Mouse (Mus musculus): ENCODE results near the gene Cyp2c69. TPM values are rescaled to one million over a fixed set of nuclear protein-coding genes. Genes with fewer than 3 reads are reported as not detected.
"Not testable (repeated sequence)": the region's sequence is repeated elsewhere in the genome, so short reads cannot be mapped to it uniquely, and the experiment has no call there.

Gene Cyp2c69
- not detected in 2 replicates for polyA plus RNA-seq (2014; fragmentation: Nextera tagmentation; extraction: Ambion mirVana)

GRCm38 (mm10) chr19:39886699-39887098 is at the start of gene Cyp2c69:
Gene Cyp2c69 (minus strand): TSS chr19:39886799.
- H3K4me1 ChIP-seq (ENCODE audit: control insufficient read depth, insufficient read depth, low read length); H3K4me2 ChIP-seq; H3K27me3 ChIP-seq (ENCODE audit: control insufficient read depth, insufficient read depth, low read length); H3K9ac ChIP-seq (ENCODE audit: low read depth, low read length); H3K36me3 ChIP-seq (ENCODE audit: control insufficient read depth, insufficient read depth, low read length); ATAC-seq (replicated peaks; ENCODE audit: insufficient number of reproducible peaks, low FRiP score, low TSS enrichment); H3K27ac ChIP-seq (ENCODE audit: low read depth, low read length); H3K9me3 ChIP-seq (replicated peaks; ENCODE audit: control insufficient read depth, low read length); H3K4me3 ChIP-seq (ENCODE audit: low read depth, low read length): not testable (repeated sequence)
- WGBS (ENCODE audit: insufficient replicate concordance): 85% methylated on average over 3 of the region's 3 CpGs

- ATAC-seq (replicated peaks; ENCODE audit: insufficient number of reproducible peaks, low FRiP score, low TSS enrichment): no peak
- H3K9ac ChIP-seq (ENCODE audit: low read depth, low read length): no peak overlapping the region
- WGBS (ENCODE audit: insufficient replicate concordance): 79% methylated on average over 2 of the region's 2 CpGs
These were observed 48.8 kb upstream of the Cyp2c69 start for GRCm38 (mm10) chr19:39935396-39935795.

GRCm38 (mm10) chr19:39930032-39930431 is 43.4 kb upstream of the Cyp2c69 start:
- no peaks in the 10 kb centered on the region for H3K27me3 ChIP-seq (ENCODE audit: control insufficient read depth, insufficient read depth, low read length)
- ATAC-seq (replicated peaks; ENCODE audit: insufficient number of reproducible peaks, low FRiP score, low TSS enrichment): no peak
- no peak overlapping the region for H3K9ac ChIP-seq (ENCODE audit: low read depth, low read length)
- no peak overlapping the region for H3K4me2 ChIP-seq
- 51% methylated on average over 1 of the region's 1 CpGs for WGBS (ENCODE audit: insufficient replicate concordance)
- no peaks in the 10 kb centered on the region for H3K9me3 ChIP-seq (replicated peaks; ENCODE audit: control insufficient read depth, low read length)
- H3K36me3 ChIP-seq (ENCODE audit: control insufficient read depth, insufficient read depth, low read length): no peaks in the 10 kb centered on the region
- no peaks in the 10 kb centered on the region for H3K4me1 ChIP-seq (ENCODE audit: control insufficient read depth, insufficient read depth, low read length)
- no peak overlapping the region for H3K4me3 ChIP-seq (ENCODE audit: low read depth, low read length)
- no peak overlapping the region for H3K27ac ChIP-seq (ENCODE audit: low read depth, low read length)

More at GRCm38 (mm10) chr19:39935396-39935795, 48.8 kb upstream of the Cyp2c69 start:
- H3K4me3 ChIP-seq (ENCODE audit: low read depth, low read length): no peak overlapping the region
- no peaks in the 10 kb centered on the region for H3K9me3 ChIP-seq (replicated peaks; ENCODE audit: control insufficient read depth, low read length)
- H3K4me1 ChIP-seq (ENCODE audit: control insufficient read depth, insufficient read depth, low read length): no peaks in the 10 kb centered on the region
- H3K36me3 ChIP-seq (ENCODE audit: control insufficient read depth, insufficient read depth, low read length): no peaks in the 10 kb centered on the region
- H3K27ac ChIP-seq (ENCODE audit: low read depth, low read length): no peak overlapping the region
- no peak overlapping the region for H3K4me2 ChIP-seq
- H3K27me3 ChIP-seq (ENCODE audit: control insufficient read depth, insufficient read depth, low read length): no peaks in the 10 kb centered on the region

GRCm38 (mm10) chr19:39901656-39902055 is 15.1 kb upstream of the Cyp2c69 start:
- H3K27me3 ChIP-seq (ENCODE audit: control insufficient read depth, insufficient read depth, low read length): no peaks in the 10 kb centered on the region
- no peaks in the 10 kb centered on the region for H3K4me1 ChIP-seq (ENCODE audit: control insufficient read depth, insufficient read depth, low read length)
- WGBS (ENCODE audit: insufficient replicate concordance): 87% methylated on average over 2 of the region's 2 CpGs
- no peak overlapping the region for H3K4me3 ChIP-seq (ENCODE audit: low read depth, low read length)
- H3K27ac ChIP-seq (ENCODE audit: low read depth, low read length): no peak overlapping the region
- ATAC-seq (replicated peaks; ENCODE audit: insufficient number of reproducible peaks, low FRiP score, low TSS enrichment): no peak
- H3K9ac ChIP-seq (ENCODE audit: low read depth, low read length): no peak overlapping the region
- no peaks in the 10 kb centered on the region for H3K36me3 ChIP-seq (ENCODE audit: control insufficient read depth, insufficient read depth, low read length)
- no peaks in the 10 kb centered on the region for H3K9me3 ChIP-seq (replicated peaks; ENCODE audit: control insufficient read depth, low read length)
- no peak overlapping the region for H3K4me2 ChIP-seq

- H3K9ac ChIP-seq (ENCODE audit: low read depth, low read length); H3K27ac ChIP-seq (ENCODE audit: low read depth, low read length); ATAC-seq (replicated peaks; ENCODE audit: insufficient number of reproducible peaks, low FRiP score, low TSS enrichment); H3K4me1 ChIP-seq (ENCODE audit: control insufficient read depth, insufficient read depth, low read length); H3K9me3 ChIP-seq (replicated peaks; ENCODE audit: control insufficient read depth, low read length); H3K4me2 ChIP-seq; H3K36me3 ChIP-seq (ENCODE audit: control insufficient read depth, insufficient read depth, low read length); H3K27me3 ChIP-seq (ENCODE audit: control insufficient read depth, insufficient read depth, low read length); H3K4me3 ChIP-seq (ENCODE audit: low read depth, low read length): not testable (repeated sequence)
- 89% methylated on average over 3 of the region's 3 CpGs for WGBS (ENCODE audit: insufficient replicate concordance)
These were observed 3.5 kb upstream of the Cyp2c69 start for GRCm38 (mm10) chr19:39890079-39890478.

- Histone ChIP-seq H3K4me2 (no peak overlapping the region), H3K9ac (ENCODE audit: low read depth, low read length) (no peak overlapping the region), H3K4me1 (ENCODE audit: control insufficient read depth, insufficient read depth, low read length) (no peaks in the 10 kb centered on the region), H3K36me3 (ENCODE audit: control insufficient read depth, insufficient read depth, low read length) (no peaks in the 10 kb centered on the region), H3K9me3 (replicated peaks; ENCODE audit: control insufficient read depth, low read length) (no peaks in the 10 kb centered on the region), H3K27me3 (ENCODE audit: control insufficient read depth, insufficient read depth, low read length) (no peaks in the 10 kb centered on the region), H3K4me3 (ENCODE audit: low read depth, low read length) (no peak overlapping the region), H3K27ac (ENCODE audit: low read depth, low read length) (no peak overlapping the region)
- no peak for ATAC-seq (replicated peaks; ENCODE audit: insufficient number of reproducible peaks, low FRiP score, low TSS enrichment)
- WGBS (ENCODE audit: insufficient replicate concordance): 68% methylated on average over 1 of the region's 1 CpGs
These were observed 20.5 kb downstream of the Cyp2c69 start for GRCm38 (mm10) chr19:39866133-39866532.

GRCm38 (mm10) chr19:39820931-39821330 is 65.7 kb downstream of the Cyp2c69 start:
- H3K36me3 ChIP-seq (ENCODE audit: control insufficient read depth, insufficient read depth, low read length); H3K9me3 ChIP-seq (replicated peaks; ENCODE audit: control insufficient read depth, low read length); H3K4me3 ChIP-seq (ENCODE audit: low read depth, low read length); ATAC-seq (replicated peaks; ENCODE audit: insufficient number of reproducible peaks, low FRiP score, low TSS enrichment); H3K4me1 ChIP-seq (ENCODE audit: control insufficient read depth, insufficient read depth, low read length); H3K9ac ChIP-seq (ENCODE audit: low read depth, low read length); H3K4me2 ChIP-seq; H3K27ac ChIP-seq (ENCODE audit: low read depth, low read length); H3K27me3 ChIP-seq (ENCODE audit: control insufficient read depth, insufficient read depth, low read length): not testable (repeated sequence)
- 67% methylated on average over 2 of the region's 2 CpGs for WGBS (ENCODE audit: insufficient replicate concordance)

- not testable (repeated sequence) for H3K4me2 ChIP-seq; H3K9me3 ChIP-seq (replicated peaks; ENCODE audit: control insufficient read depth, low read length); H3K4me3 ChIP-seq (ENCODE audit: low read depth, low read length); ATAC-seq (replicated peaks; ENCODE audit: insufficient number of reproducible peaks, low FRiP score, low TSS enrichment); H3K36me3 ChIP-seq (ENCODE audit: control insufficient read depth, insufficient read depth, low read length); H3K9ac ChIP-seq (ENCODE audit: low read depth, low read length); H3K4me1 ChIP-seq (ENCODE audit: control insufficient read depth, insufficient read depth, low read length); H3K27me3 ChIP-seq (ENCODE audit: control insufficient read depth, insufficient read depth, low read length); H3K27ac ChIP-seq (ENCODE audit: low read depth, low read length)
- WGBS (ENCODE audit: insufficient replicate concordance): 74% methylated on average over 1 of the region's 1 CpGs
These were observed 70.2 kb downstream of the Cyp2c69 start for GRCm38 (mm10) chr19:39816400-39816799.

- H3K4me2 ChIP-seq; H3K9me3 ChIP-seq (replicated peaks; ENCODE audit: control insufficient read depth, low read length); H3K36me3 ChIP-seq (ENCODE audit: control insufficient read depth, insufficient read depth, low read length); H3K4me3 ChIP-seq (ENCODE audit: low read depth, low read length); H3K4me1 ChIP-seq (ENCODE audit: control insufficient read depth, insufficient read depth, low read length); ATAC-seq (replicated peaks; ENCODE audit: insufficient number of reproducible peaks, low FRiP score, low TSS enrichment); H3K27me3 ChIP-seq (ENCODE audit: control insufficient read depth, insufficient read depth, low read length); H3K27ac ChIP-seq (ENCODE audit: low read depth, low read length); H3K9ac ChIP-seq (ENCODE audit: low read depth, low read length): not testable (repeated sequence)
- WGBS (ENCODE audit: insufficient replicate concordance): 73% methylated on average over 4 of the region's 4 CpGs
These were observed 70.6 kb downstream of the Cyp2c69 start for GRCm38 (mm10) chr19:39815991-39816390.

Measured in heart, embryonic 11.5 days (tissue).